Mouse (Mus musculus): ENCODE measurements around the gene Astn2. TPM values are rescaled to one million over a fixed set of nuclear protein-coding genes. Genes with fewer than 3 reads are reported as not detected.

The Astn2 gene
- polyA plus RNA-seq, 1 experiment from 2014 or later: 0.81 TPM

DNA sequence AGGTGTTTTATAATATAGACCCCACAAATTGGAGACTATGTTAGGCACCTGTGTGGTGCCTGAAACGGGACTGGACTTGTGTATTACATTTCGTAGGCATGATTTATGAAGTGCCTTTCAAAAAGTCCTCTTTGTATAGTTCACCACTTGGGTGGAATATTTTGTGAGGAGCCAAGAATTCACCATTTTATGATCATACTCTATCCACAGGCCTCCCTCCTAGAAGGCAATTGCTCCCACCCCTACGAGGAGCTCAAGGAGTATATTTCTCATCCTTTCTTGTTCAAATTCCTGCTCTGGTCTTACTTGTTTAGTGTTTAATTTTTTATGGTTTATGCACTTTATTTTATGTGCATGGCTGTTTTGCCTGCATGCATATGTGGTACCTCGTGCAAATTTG, 1021.3 kb downstream of the Astn2 start:
- Histone ChIP-seq H3K9me3 (replicated peaks) (no peaks in the 10 kb centered on the region), H3K4me1 (no peaks in the 10 kb centered on the region), H3K36me3 (ENCODE audit: poor library complexity, severe bottlenecking) (no peaks in the 10 kb centered on the region), H3K4me2 (no peak overlapping the region), H3K27ac (no peak overlapping the region), H3K27me3 (no peaks in the 10 kb centered on the region), H3K9ac (no peak overlapping the region), H3K4me3 (no peak overlapping the region)
- ATAC-seq: no peak
- 94% methylated on average over 4 of the region's 4 CpGs for WGBS

GRCm38 (mm10) chr4:65379461-65379860, 1025.0 kb downstream of the Astn2 start:
- Histone ChIP-seq H3K4me2 (no peak overlapping the region), H3K9ac (no peak overlapping the region), H3K4me1 (no peaks in the 10 kb centered on the region), H3K36me3 (ENCODE audit: poor library complexity, severe bottlenecking) (no peaks in the 10 kb centered on the region), H3K27me3 (no peaks in the 10 kb centered on the region), H3K9me3 (replicated peaks) (no peaks in the 10 kb centered on the region), H3K4me3 (no peak overlapping the region), H3K27ac (no peak overlapping the region)
- 91% methylated on average over 4 of the region's 4 CpGs for WGBS
- no peak for ATAC-seq

GRCm38 (mm10) chr4:65376571-65376970, 1027.8 kb downstream of the Astn2 start:
- H3K9ac ChIP-seq: no peak overlapping the region
- no peaks in the 10 kb centered on the region for H3K4me1 ChIP-seq
- no peak overlapping the region for H3K27ac ChIP-seq
- 92% methylated on average over 2 of the region's 2 CpGs for WGBS
- H3K27me3 ChIP-seq: no peaks in the 10 kb centered on the region
- no peaks in the 10 kb centered on the region for H3K36me3 ChIP-seq (ENCODE audit: poor library complexity, severe bottlenecking)
- H3K4me3 ChIP-seq: no peak overlapping the region
- H3K9me3 ChIP-seq (replicated peaks): no peaks in the 10 kb centered on the region
- no peak overlapping the region for H3K4me2 ChIP-seq
- ATAC-seq: no peak

- H3K36me3 ChIP-seq (ENCODE audit: poor library complexity, severe bottlenecking): no peaks in the 10 kb centered on the region
- no peaks in the 10 kb centered on the region for H3K4me1 ChIP-seq
- no peak overlapping the region for H3K27ac ChIP-seq
- ATAC-seq: no peak
- 62% methylated on average over 1 of the region's 1 CpGs for WGBS
- H3K9me3 ChIP-seq (replicated peaks): no peaks in the 10 kb centered on the region
- no peak overlapping the region for H3K4me2 ChIP-seq
- H3K4me3 ChIP-seq: no peak overlapping the region
- no peak overlapping the region for H3K9ac ChIP-seq
- H3K27me3 ChIP-seq: no peaks in the 10 kb centered on the region
Measured at GRCm38 (mm10) chr4:65373841-65374240, 1030.6 kb downstream of the Astn2 start.

DNA sequence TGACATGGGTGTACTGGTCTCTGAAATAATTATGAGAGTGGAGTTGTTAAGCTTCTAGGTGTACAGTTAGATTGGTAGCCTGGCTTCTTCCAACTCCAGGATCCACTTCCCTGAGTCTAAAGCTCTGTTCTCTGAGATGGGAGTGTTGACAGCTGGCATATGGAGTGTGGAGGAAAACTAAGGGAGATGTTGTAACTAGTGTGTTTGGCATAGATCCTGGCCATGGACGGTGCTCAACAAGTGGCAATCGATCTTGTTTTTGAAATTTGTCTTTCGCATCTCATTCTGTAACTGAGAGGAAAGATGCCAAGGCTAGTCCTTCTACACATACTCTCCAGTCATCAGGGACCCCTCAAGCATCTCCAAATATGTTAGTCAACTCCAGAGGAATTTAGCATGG, 1031.7 kb downstream of the Astn2 start:
- no peak for ATAC-seq
- no peak overlapping the region for H3K9ac ChIP-seq
- H3K27me3 ChIP-seq: no peaks in the 10 kb centered on the region
- no peaks in the 10 kb centered on the region for H3K4me1 ChIP-seq
- no peak overlapping the region for H3K4me2 ChIP-seq
- no peaks in the 10 kb centered on the region for H3K36me3 ChIP-seq (ENCODE audit: poor library complexity, severe bottlenecking)
- no peak overlapping the region for H3K4me3 ChIP-seq
- no peaks in the 10 kb centered on the region for H3K9me3 ChIP-seq (replicated peaks)
- H3K27ac ChIP-seq: no peak overlapping the region
- WGBS: 93% methylated on average over 3 of the region's 3 CpGs

GRCm38 (mm10) chr4:65367135-65367534, 1037.3 kb downstream of the Astn2 start:
- no peak overlapping the region for H3K9ac ChIP-seq
- no peak overlapping the region for H3K27ac ChIP-seq
- H3K4me1 ChIP-seq: peaks cover 9% of the 10 kb centered on the region; the same call in 1 of the 2 replicates
- ATAC-seq: no peak
- H3K27me3 ChIP-seq: no peaks in the 10 kb centered on the region
- no peaks in the 10 kb centered on the region for H3K9me3 ChIP-seq (replicated peaks)
- no peak overlapping the region for H3K4me3 ChIP-seq
- no peak overlapping the region for H3K4me2 ChIP-seq
- no peaks in the 10 kb centered on the region for H3K36me3 ChIP-seq (ENCODE audit: poor library complexity, severe bottlenecking)

DNA sequence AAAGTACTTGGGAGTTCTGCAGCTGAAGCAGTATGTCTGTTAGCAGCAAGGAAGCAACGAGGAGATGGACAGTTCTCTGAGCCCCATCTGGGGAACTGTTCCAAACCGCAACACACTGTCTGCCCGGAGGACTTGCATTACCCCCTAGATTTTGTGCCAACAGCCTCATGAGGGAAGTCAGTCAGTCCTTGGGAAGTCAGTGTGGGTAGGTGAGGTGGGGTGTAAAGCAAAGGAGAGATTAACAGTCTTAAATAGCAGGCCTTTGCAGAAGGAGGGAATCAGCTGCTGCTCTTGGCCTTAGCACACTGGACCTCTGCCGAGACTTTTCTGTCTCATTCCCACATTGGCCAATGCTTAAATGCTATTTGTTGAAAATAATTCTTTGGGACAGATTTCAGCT, 1049.8 kb downstream of the Astn2 start:
- no peaks in the 10 kb centered on the region for H3K4me1 ChIP-seq
- 62% methylated on average over 4 of the region's 4 CpGs for WGBS
- no peak overlapping the region for H3K4me3 ChIP-seq
- H3K27ac ChIP-seq: no peak overlapping the region
- H3K4me2 ChIP-seq: no peak overlapping the region
- H3K9me3 ChIP-seq (replicated peaks): no peaks in the 10 kb centered on the region
- H3K9ac ChIP-seq: no peak overlapping the region
- H3K36me3 ChIP-seq (ENCODE audit: poor library complexity, severe bottlenecking): peaks cover 6% of the 10 kb centered on the region; the same call in 1 of the 2 replicates
- no peak for ATAC-seq
- H3K27me3 ChIP-seq: no peaks in the 10 kb centered on the region

DNA sequence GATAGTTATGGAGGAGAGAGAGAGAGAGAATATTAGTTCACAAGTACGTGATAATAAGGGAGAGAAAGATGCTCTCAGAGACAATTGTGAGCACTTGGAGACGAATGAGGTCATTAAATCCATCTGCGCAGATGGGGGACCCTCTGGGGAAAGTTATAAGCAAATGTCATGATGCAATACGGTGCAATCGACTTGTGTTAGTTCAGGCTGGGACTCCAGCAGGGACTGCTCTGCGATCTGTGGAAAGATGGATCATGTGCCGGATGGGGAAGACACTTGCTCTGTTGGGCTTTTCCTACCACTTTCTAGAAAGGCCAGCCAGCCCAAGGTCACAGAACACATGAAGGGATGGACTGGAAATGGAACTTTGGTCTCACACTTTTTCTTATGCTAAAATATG, 1053.9 kb downstream of the Astn2 start:
- no peak overlapping the region for H3K9ac ChIP-seq
- H3K9me3 ChIP-seq (replicated peaks): no peaks in the 10 kb centered on the region
- ATAC-seq: no peak
- peaks cover 6% of the 10 kb centered on the region; the same call in 1 of the 2 replicates for H3K36me3 ChIP-seq (ENCODE audit: poor library complexity, severe bottlenecking)
- no peaks in the 10 kb centered on the region for H3K27me3 ChIP-seq
- no peak overlapping the region for H3K4me2 ChIP-seq
- H3K27ac ChIP-seq: no peak overlapping the region
- no peak overlapping the region for H3K4me3 ChIP-seq
- WGBS: 86% methylated on average over 7 of the region's 7 CpGs
- no peaks in the 10 kb centered on the region for H3K4me1 ChIP-seq

GRCm38 (mm10) chr4:65341766-65342165, 1062.6 kb downstream of the Astn2 start:
- WGBS: 87% methylated on average over 3 of the region's 3 CpGs
- H3K4me2 ChIP-seq: no peak overlapping the region
- H3K9me3 ChIP-seq (replicated peaks): no peaks in the 10 kb centered on the region
- H3K27me3 ChIP-seq: no peaks in the 10 kb centered on the region
- H3K4me1 ChIP-seq: no peaks in the 10 kb centered on the region
- no peak overlapping the region for H3K4me3 ChIP-seq
- H3K27ac ChIP-seq: no peak overlapping the region
- no peak overlapping the region for H3K9ac ChIP-seq
- ATAC-seq: no peak
- no peaks in the 10 kb centered on the region for H3K36me3 ChIP-seq (ENCODE audit: poor library complexity, severe bottlenecking)

DNA sequence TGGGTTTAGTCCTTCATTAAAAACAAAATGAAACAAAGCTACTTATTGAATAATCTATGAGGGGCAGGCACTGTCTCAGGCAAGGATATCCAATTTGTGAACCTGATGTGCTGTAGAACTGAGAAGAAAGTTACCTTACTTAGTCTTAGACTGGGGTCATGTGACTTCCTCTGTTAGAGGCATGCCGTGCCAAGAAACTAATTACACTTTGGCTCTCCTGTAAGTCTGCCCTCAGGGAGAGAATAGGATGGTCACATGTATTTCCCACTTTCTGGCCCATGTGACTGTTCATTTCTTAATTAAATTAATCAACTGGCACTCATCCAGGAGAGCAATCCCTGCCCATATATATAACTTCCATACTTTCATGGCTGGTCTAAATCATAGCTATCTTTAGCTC, 1070.7 kb downstream of the Astn2 start:
- no peak; the same call in 1 of the 2 replicates for ATAC-seq
- Histone ChIP-seq H3K27me3 (no peaks in the 10 kb centered on the region), H3K9me3 (replicated peaks) (no peaks in the 10 kb centered on the region), H3K9ac (no peak overlapping the region), H3K4me2 (no peak overlapping the region), H3K27ac (no peak overlapping the region), H3K4me3 (no peak overlapping the region), H3K36me3 (ENCODE audit: poor library complexity, severe bottlenecking) (0 out of 2 replicates have a peak, but pooled peaks cover 4% of the 10 kb centered on the region), H3K4me1 (no peaks in the 10 kb centered on the region)
- 41% methylated on average over 1 of the region's 1 CpGs for WGBS

All from forebrain, embryonic 13.5 days (tissue).